Mouse (Mus musculus): ENCODE data around the gene Tap2.

Gene Tap2

DNA sequence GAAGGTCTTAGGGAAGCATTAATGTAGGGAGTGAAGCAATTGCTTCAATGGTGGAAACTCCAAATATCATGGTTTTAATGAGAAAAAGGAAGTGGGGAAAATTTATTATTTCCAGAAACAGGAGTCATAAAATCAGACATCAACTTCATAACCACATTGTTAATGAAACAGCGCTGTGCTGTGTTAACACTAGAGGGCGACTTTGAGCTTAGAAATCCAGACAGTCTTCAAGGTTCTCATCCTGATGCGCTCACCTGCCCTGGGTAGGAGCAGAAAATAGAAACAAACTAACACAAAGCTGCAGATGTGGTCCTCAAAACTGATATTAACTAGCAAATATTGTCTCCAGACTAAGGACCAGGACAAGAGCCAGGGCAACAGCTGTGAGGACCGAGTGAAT, 46.6 kb downstream of the Tap2 start:
- no peak for DNase-seq (ENCODE audit: low spot score)

DNA sequence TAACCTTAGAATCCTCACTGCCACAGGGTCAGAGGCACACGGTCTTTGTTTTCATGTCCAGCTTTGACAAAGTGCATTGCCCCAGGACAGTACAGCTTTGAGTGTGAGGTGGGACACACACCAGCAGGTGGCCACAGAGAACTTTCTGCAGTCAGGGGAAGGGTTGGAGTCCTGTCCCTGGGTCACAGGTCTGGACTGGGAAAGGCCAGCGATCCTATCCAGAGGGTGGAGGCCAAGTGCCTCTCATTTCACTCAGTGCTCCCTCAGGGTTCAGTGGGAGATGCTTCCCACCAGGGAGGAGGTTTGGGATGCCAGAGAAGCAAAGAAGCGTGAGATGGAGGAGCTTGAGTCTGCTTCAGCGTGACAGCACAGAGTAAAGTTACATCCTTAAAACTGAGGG, 48.3 kb downstream of the Tap2 start:
- DNase-seq (ENCODE audit: low spot score), result no peak

DNA sequence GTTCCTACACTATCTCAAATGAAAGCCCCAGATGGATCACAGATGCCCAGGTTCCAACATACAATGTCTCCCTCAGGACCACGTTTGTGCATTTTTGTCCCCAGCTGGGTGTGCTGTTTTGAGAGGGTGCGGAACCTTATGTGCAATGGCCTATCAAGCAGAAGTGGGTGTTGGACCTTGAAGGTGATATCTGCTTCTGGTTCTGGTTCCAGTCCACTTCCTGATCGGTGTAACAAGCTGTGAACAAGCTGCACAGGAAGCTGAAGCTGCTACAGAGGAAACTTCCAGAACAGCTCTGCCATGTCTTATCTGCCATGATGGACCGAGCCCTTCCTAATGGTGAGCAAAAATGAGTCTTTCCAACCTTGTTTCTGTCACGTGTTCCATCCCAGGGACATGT, 53.2 kb downstream of the Tap2 start:
- DNase-seq (ENCODE audit: low spot score), result no peak

DNA sequence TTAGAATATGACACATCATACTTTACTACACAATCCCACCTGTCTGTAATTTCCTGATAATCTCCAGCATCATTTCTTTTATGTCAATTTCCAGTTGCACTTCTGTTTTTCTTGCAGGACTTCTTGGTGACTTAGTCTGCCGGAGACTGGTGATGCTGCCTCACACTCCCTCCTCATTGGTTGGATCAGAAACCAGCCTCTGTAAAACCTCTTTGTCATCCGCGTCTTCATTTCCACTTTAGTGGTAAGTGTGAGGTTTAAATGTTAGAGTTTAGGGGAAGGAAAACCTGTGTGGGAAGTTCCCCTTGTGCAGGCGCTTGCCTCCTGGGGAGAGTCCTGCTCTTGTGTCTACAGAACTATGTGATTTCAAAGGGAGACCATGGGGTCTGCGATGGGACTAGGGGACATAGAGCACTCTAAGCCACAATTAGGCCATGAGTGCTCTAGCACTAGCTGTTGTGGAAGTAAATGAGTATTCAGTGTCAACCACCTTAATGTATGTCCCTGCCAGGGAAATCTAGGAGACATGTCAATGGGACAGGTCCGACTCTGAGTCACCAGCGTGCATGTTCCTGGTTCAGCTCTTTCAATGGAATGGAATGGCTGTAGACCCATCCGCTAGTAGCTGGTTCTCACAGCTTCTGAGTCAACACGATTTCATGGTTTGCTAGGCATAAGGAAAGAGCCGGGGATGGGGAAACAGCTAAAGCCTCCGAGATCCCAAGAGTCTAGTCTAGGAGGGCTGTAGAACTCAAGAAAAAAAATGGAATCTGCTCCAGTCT, 54.5 kb downstream of the Tap2 start, which contains the start of gene H2-Ab1:
H2-Ab1 (plus strand) TSS at position 96 of the 782 bp plus-strand sequence.
- peak; percentile 79 for DNase-seq (ENCODE audit: low spot score)

DNA sequence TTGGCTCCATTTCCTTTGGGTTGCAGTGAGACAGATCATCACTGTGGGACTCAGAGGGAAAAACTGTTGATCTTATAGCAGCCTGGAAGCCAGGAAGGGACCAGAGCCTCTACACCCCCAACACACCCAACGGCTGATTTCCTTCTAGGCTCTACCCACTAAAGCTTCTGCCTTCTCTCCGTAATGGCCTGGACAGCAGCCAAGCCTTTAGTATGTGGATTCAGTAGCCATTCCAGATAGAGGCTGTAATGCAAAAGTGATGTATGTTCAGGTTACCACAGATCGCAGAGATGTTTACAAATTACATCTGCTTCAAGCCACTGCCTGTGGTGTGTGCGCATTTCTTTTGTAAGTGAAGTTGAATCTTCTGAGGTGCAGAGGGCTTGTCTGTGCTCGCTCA, 57.2 kb downstream of the Tap2 start:
- no peak for DNase-seq (ENCODE audit: low spot score)

DNA sequence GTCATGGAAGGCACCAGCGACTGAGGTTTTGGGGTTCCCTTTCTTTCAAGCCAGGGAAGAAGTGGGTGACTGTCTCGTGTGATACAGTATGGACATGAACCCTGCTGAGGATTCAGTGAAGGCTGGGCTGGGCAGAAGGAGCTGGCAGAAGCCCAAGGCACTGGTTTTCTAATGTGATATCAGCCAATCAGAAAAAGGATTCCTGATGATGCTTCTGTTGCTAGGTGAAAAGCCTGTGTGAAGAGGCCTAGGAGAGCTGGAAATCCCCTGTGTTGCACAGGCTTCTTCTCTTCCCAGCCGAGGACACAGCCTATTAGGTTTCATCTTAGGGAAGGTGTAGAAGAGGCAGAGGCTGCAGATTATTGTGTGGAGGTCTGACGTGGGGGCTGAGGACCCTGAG, 58.2 kb downstream of the Tap2 start:
- DNase-seq (ENCODE audit: low spot score), result peak; percentile 61

DNA sequence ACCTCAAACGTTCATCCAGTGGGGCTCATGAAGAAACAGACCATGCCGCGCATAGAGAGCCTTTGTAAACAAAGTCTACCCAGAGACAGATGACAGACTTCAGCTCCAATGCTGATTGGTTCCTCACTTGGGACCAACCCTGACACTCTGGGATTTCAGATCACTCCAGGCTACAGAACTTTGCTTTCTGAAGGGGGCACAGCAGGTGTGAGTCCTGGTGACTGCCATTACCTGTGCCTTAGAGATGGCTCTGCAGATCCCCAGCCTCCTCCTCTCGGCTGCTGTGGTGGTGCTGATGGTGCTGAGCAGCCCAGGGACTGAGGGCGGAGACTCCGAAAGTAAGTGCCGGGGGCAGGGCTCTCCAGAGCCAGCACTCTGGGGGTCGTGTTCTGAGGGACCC, 59.7 kb downstream of the Tap2 start:
- peak; percentile 64 for DNase-seq (ENCODE audit: low spot score)

DNA sequence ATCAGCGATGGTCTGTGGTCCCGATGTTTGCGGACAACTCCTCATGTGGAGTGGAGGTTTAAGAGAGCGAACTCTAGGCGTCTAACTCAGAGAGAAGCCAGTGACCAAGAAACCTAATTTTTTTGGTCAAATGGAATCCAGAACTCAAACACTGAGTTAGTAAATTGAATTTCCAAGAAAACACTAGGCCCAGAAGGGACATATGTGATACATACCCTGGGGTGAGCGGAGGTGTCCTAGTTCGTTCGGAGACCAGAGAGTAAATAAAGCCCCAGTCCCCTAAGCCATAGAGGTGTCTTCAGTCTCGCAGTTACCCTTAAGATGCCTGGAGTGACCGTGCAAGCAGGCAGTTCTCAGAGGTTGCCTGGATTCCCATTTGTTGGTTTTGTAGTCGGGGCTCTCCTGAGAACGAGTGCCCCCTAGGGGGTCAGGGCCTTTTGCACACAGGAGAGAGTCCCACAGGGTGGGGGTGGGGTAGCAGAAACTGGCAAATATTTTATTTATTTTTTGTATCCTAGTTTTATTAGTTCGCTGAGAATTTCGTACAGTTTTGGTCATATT, 60.6 kb downstream of the Tap2 start:
- DNase-seq (ENCODE audit: low spot score), result no peak

DNA sequence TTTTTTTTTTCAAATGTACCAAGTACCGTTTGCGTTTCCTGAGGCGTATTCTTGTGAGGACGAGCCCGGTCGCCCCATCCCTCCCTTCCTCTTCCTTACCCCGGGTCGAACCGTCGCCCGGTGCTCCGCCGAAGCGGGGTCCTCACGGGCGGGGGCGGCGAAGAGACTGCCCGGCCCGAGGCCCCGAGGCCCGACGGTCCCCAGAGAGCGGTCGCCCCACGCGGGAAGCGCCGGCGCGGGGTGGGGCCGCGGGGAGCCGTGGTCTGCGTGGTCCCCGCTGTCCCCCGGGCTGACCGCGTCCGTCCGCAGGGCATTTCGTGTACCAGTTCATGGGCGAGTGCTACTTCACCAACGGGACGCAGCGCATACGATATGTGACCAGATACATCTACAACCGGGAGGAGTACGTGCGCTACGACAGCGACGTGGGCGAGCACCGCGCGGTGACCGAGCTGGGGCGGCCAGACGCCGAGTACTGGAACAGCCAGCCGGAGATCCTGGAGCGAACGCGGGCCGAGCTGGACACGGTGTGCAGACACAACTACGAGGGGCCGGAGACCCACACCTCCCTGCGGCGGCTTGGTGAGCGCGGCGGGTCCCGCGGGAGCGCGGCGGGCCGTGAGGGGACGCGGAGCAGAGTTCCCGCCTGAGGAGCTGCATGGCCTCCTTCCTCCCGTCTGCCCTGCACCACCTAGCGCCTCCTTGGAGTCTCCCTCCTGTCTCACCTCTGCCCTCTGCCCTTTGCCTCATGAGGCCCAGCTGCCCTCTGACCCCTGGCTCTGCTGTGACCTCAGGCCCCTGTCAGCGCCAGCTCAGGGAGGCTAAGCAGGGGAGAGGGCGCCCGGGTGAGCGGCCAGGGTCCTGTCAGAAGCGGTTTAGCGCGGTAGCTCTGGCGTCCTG, 61.4 kb downstream of the Tap2 start:
- DNase-seq (ENCODE audit: low spot score), result no peak
